Mouse (Mus musculus) CH12.LX (cell line): ENCODE results near the gene Gmfg. TPM values are rescaled to one million over a fixed set of nuclear protein-coding genes. Genes with fewer than 3 reads are reported as not detected.

Experiments used
- DNase-seq: peaks from one replicate; pipeline ENCODE4 v3.0.0-alpha.2; 2013; ENCODE audit errors: extremely low read depth
- H3K27ac ChIP-seq: 2 replicates; pipeline ENCODE4 v1.5.1; 2012; ENCODE audit warnings: low read depth, mild to moderate bottlenecking, control low read depth, moderate library complexity; ENCODE audit not compliant: insufficient read depth
- H3K27me3 ChIP-seq: replicated peaks from 2 replicates; pipeline ENCODE3; 2012; ENCODE audit warnings: inconsistent platforms
- H3K36me3 ChIP-seq, 2 experiments: replicated peaks in 1 of 2; 2 replicates each; pipeline versions ENCODE3 to v1.6.1; 2012; ENCODE audit warnings: inconsistent platforms in 1 of 2, low read length in 1 of 2, mild to moderate bottlenecking in 1 of 2, mixed read lengths in 1 of 2, moderate library complexity in 1 of 2; ENCODE audit not compliant: control insufficient read depth in 1 of 2, insufficient read depth in 1 of 2
- H3K4me1 ChIP-seq, 2 experiments: 2 replicates each; pipeline ENCODE4 v1.6.1; 2012; ENCODE audit warnings: inconsistent platforms in 1 of 2, moderate library complexity in 1 of 2; ENCODE audit not compliant: insufficient read depth in 2 of 2, control insufficient read depth in 1 of 2
- H3K4me2 ChIP-seq: 2 replicates; pipeline ENCODE4 v1.6.1; 2012; ENCODE audit warnings: low read depth, mild to moderate bottlenecking, control low read depth; ENCODE audit not compliant: poor library complexity, insufficient read depth, severe bottlenecking
- H3K4me3 ChIP-seq, 3 experiments: fragments of 150-350 bp in 1 of 3; sonication (generic) in 1 of 3; replicated peaks in 1 of 3; 2 replicates each; pipeline versions ENCODE3 to v1.5.1; 2011 to 2012; ENCODE audit warnings: low read depth in 2 of 3, low read length in 2 of 3, mild to moderate bottlenecking in 2 of 3, moderate library complexity in 2 of 3, control low read depth in 1 of 3, improper control_type of control experiment in 1 of 3, inconsistent platforms in 1 of 3, mixed read lengths in 1 of 3; ENCODE audit not compliant: poor library complexity in 1 of 3
- H3K79me2 ChIP-seq: replicated peaks from 2 replicates; pipeline ENCODE4 v1.6.1; 2012; ENCODE audit warnings: mild to moderate bottlenecking, moderate library complexity; ENCODE audit not compliant: control insufficient read depth, poor library complexity, insufficient read depth, severe bottlenecking; ENCODE audit errors: extremely low read depth
- H3K9ac ChIP-seq: 2 replicates; pipeline ENCODE4 v1.6.1; 2012; ENCODE audit warnings: low read depth, mild to moderate bottlenecking, control low read depth, moderate library complexity; ENCODE audit not compliant: insufficient read depth
- H3K9me3 ChIP-seq: replicated peaks from 2 replicates; pipeline ENCODE3; 2012; ENCODE audit warnings: low read length, inconsistent platforms, mixed read lengths
- CTCF ChIP-seq, 2 experiments: IDR thresholded peaks in 1 of 2; conservative IDR thresholded peaks in 1 of 2; 2 replicates each; pipeline ENCODE4 v1.5.1; 2011 to 2012; ENCODE audit warnings: low read depth in 2 of 2, low read length in 2 of 2, improper control_type of control experiment in 1 of 2, inconsistent platforms in 1 of 2, mild to moderate bottlenecking in 1 of 2, moderate library complexity in 1 of 2
- ETS1 ChIP-seq: conservative IDR thresholded peaks from 2 replicates; pipeline ENCODE4 v1.6.1; 2012; ENCODE audit warnings: low read depth, mild to moderate bottlenecking, inconsistent platforms, low read length, improper control_type of control experiment, moderate library complexity
- HCFC1 ChIP-seq: IDR thresholded peaks from 2 replicates; pipeline ENCODE4 v1.6.1; 2012; ENCODE audit warnings: low read depth, mild to moderate bottlenecking, inconsistent platforms, low read length, improper control_type of control experiment
- IRF4 ChIP-seq: IDR thresholded peaks from 2 replicates; pipeline ENCODE4 v1.6.1; 2014; ENCODE audit warnings: low read depth, mild to moderate bottlenecking, inconsistent platforms, low read length, improper control_type of control experiment
- JUND ChIP-seq: conservative IDR thresholded peaks from 2 replicates; pipeline ENCODE4 v1.6.1; 2011; ENCODE audit warnings: low read depth, low read length, improper control_type of control experiment
- KAT2A ChIP-seq: IDR thresholded peaks from 2 replicates; pipeline ENCODE4 v1.6.1; 2012; ENCODE audit warnings: low read length, improper control_type of control experiment, inconsistent platforms; ENCODE audit not compliant: insufficient replicate concordance
- MAFK ChIP-seq: IDR thresholded peaks from 2 replicates; pipeline ENCODE4 v1.6.1; 2011; ENCODE audit warnings: low read length, improper control_type of control experiment; ENCODE audit not compliant: insufficient replicate concordance
- MAZ ChIP-seq: IDR thresholded peaks from 2 replicates; pipeline ENCODE4 v1.6.1; 2012; ENCODE audit warnings: low read depth, mild to moderate bottlenecking, inconsistent platforms, low read length, improper control_type of control experiment, moderate library complexity
- MEF2A ChIP-seq: IDR thresholded peaks from 2 replicates; pipeline ENCODE4 v1.6.1; 2014; ENCODE audit warnings: low read depth, mild to moderate bottlenecking, inconsistent platforms, low read length, improper control_type of control experiment, borderline replicate concordance
- NELFE ChIP-seq: IDR thresholded peaks from 2 replicates; pipeline ENCODE4 v1.6.1; 2011; ENCODE audit warnings: low read depth, low read length, improper control_type of control experiment
- NRF1 ChIP-seq: IDR thresholded peaks from 2 replicates; pipeline ENCODE4 v1.6.1; 2014; ENCODE audit warnings: low read depth, mild to moderate bottlenecking, inconsistent platforms, low read length, improper control_type of control experiment, moderate library complexity
- POLR2A ChIP-seq: IDR thresholded peaks from 2 replicates; pipeline ENCODE4 v1.6.1; 2011; ENCODE audit warnings: low read depth, mild to moderate bottlenecking, improper control_type of control experiment, low read length
- POLR2AphosphoS2 ChIP-seq: IDR thresholded peaks from 2 replicates; pipeline ENCODE4 v1.6.1; 2011; ENCODE audit warnings: low read depth, low read length, improper control_type of control experiment
- RCOR1 ChIP-seq: conservative IDR thresholded peaks from 2 replicates; pipeline ENCODE4 v1.6.1; 2012; ENCODE audit warnings: low read depth, mild to moderate bottlenecking, inconsistent platforms, low read length, improper control_type of control experiment
- SIN3A ChIP-seq: IDR thresholded peaks from 2 replicates; pipeline ENCODE4 v1.6.1; 2012; ENCODE audit warnings: low read length, improper control_type of control experiment, inconsistent platforms
- SMC3 ChIP-seq: IDR thresholded peaks from 2 replicates; pipeline ENCODE4 v1.6.1; 2011; ENCODE audit warnings: low read depth, low read length, improper control_type of control experiment
- TBP ChIP-seq: conservative IDR thresholded peaks from 2 replicates; pipeline ENCODE4 v1.6.1; 2011; ENCODE audit warnings: low read depth, low read length, improper control_type of control experiment
- TCF12 ChIP-seq: IDR thresholded peaks from 2 replicates; pipeline ENCODE4 v1.6.1; 2014; ENCODE audit warnings: low read depth, mild to moderate bottlenecking, inconsistent platforms, low read length, improper control_type of control experiment
- ZKSCAN1 ChIP-seq: IDR thresholded peaks from 2 replicates; pipeline ENCODE4 v1.6.1; 2012; ENCODE audit warnings: low read depth, inconsistent platforms, low read length, improper control_type of control experiment, borderline replicate concordance
- ZMIZ1 ChIP-seq: IDR thresholded peaks from 2 replicates; pipeline ENCODE4 v1.6.1; 2012; ENCODE audit warnings: low read depth, mild to moderate bottlenecking, inconsistent platforms, low read length, improper control_type of control experiment
- dilution Hi-C: fragments of 300-500 bp; cut with MboI; formaldehyde crosslinking; loops from 2 replicates; pipeline ENCODE4 v1.14.3; 2020; ENCODE audit warnings: low sequenced_read_pairs; ENCODE audit not compliant: extremely low pct_unique_long_range_greater_than_20kb, extremely low pct_ligation_motif_present
- in situ Hi-C: fragments of 300-500 bp; cut with MboI; formaldehyde crosslinking; loops from 3 replicates; pipeline ENCODE4 v1.14.3; 2019; ENCODE audit warnings: low sequenced_read_pairs, low pct_ligation_motif_present, low pct_unique_long_range_greater_than_20kb, mixed read lengths
- polyA plus RNA-seq: library from polyadenylated mRNA; unstranded; fragments of >175 nt; gene quantifications from 2 replicates; pipeline ENCODE4 v1.2.1, GENCODE M21; 2012; ENCODE audit warnings: low read depth; ENCODE audit not compliant: insufficient read length
- total RNA-seq, 2 experiments: library from RNA; depleted of rRNA; stranded (reverse); fragments of 300-350 nt in 1 of 2; fragments of >200 nt in 1 of 2; gene quantifications; 2 replicates each; pipeline ENCODE4 v1.2.3; 2012 to 2014

Gene Gmfg
- total and polyA plus RNA-seq, 3 experiments = 45.1 to 87.9 (median 52.3) TPM

- TF ChIP-seq NRF1 (no peak), SIN3A (peak; percentile 87), RCOR1 (no peak), ETS1 (peak; percentile 39; the same call in 1 of the 2 replicates), POLR2A (peak; percentile 54; the same call in 1 of the 2 replicates), JUND (no peak), ZKSCAN1 (no peak), HCFC1 (peak; percentile 57; the same call in 1 of the 2 replicates), MEF2A (peak; percentile 39; the same call in 1 of the 2 replicates), TBP (peak; percentile 53; the same call in 1 of the 2 replicates), SMC3 (peak; percentile 37), TCF12 (peak; percentile 57; the same call in 1 of the 2 replicates), ZMIZ1 (0 out of 2 replicates have a peak, but pooled peaks have one; percentile 28), MAZ (peak; percentile 71; the same call in 1 of the 2 replicates), IRF4 (peak; percentile 82), MAFK (no peak), CTCF (conservative IDR thresholded peaks at IDR 0.05 in 1 of 2, IDR thresholded peaks at IDR 0.05 in 1 of 2; ENCODE audit: low read depth in 2 of 2, low read length in 2 of 2) (peak in 1 of 2 experiments; percentile 63; a peak in 2 of 4 replicates)
Observed at GRCm38 (mm10) chr7:28440739-28441138, 3.5 kb downstream of the Gmfg start (continued).

- dilution Hi-C loops = no loop called here
- Histone ChIP-seq H3K27me3 (no peaks in the 10 kb centered on the region), H3K9ac (0 out of 2 replicates have a peak overlapping the region, but pooled peaks have one; percentile 60), H3K9me3 (no peaks in the 10 kb centered on the region), H3K4me2 (peak overlapping the region; percentile 73), H3K36me3 (peaks cover 0 to 11% of the 10 kb centered on the region in 2 experiments), H3K4me1 (peaks cover 16 to 70% of the 10 kb centered on the region in 2 experiments), H3K79me2 (no peaks in the 10 kb centered on the region), H3K4me3 (peak overlapping the region in 1 of 3 experiments; percentile 15), H3K27ac (peak overlapping the region; percentile 95)
- no peak for DNase-seq
- in situ Hi-C loops = no loop called here
- TF ChIP-seq ETS1 (no peak), KAT2A (no peak), JUND (no peak), SIN3A (no peak), NELFE (no peak), POLR2AphosphoS2 (no peak), HCFC1 (no peak)
Observed at GRCm38 (mm10) chr7:28441776-28442485, 4.7 kb downstream of the Gmfg start.
